Mouse (Mus musculus): ENCODE data around the gene Orm1.
"Not testable (repeated sequence)": the region's sequence is repeated elsewhere in the genome, so short reads cannot be mapped to it uniquely, and the experiment has no call there.

The Orm1 gene

DNA sequence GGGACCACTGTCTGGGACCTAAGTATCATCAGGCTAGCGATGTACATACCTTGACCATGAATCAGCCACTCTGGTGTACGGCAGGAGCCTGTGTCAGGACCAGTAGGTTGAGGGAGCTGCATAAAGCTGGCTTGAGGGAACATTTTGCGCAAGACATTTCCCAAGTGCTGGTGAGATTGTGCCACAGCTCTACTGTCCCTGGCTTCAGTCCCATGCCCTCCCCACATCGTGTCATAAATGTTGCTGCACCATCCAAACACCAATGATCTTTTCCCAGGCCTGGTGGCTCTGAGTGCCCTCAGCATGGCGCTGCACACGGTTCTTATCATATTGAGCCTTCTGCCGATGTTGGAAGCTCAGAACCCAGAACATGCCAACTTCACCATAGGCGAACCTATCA is at the start of gene Orm1:
Gene Orm1, plus strand, starts transcription at position 266 of the 400 bp plus-strand sequence.
- no peak for DNase-seq (ENCODE audit: low read depth, low spot score)

DNA sequence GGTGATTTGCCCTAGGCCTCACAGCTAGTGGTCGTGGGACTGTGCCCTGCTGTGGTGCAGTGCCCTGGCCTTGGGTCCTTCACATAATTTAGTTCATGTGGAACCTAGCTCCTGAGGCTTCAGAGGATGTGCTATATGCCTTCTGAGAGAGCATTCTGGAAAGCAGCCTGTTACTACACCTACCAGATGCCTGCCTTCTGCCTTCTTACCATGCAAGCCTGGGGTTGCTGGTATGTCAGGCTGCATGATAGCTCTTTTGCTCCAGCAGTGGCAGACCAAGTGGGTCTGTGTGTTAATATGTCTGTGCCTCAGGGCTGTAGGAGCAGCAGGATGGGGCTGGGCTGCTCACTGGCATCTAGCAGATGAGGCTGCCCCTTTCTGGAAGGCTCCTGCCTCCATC is 48.7 kb upstream of the Orm1 start:
- DNase-seq (ENCODE audit: low read depth, low spot score) = no peak

DNA sequence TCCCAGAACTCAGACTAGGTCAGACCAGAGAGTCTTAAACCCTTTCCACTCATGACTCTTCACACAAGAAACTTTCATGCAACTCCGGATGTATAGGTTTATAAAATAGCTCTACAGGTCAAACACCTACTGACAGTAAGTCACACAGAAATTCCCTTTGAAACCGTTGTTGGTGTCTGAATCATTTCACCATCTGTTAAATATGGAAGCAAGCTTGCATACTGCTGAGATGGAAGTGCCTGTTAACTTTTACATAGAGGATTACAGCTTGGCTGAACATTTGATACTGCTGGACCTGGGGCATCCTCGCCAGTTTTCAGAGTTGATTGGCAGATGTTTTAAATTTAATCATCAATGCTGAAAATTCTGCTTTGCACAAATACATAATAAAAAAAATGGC is 48.1 kb upstream of the Orm1 start:
- no peak for DNase-seq (ENCODE audit: low read depth, low spot score)

DNA sequence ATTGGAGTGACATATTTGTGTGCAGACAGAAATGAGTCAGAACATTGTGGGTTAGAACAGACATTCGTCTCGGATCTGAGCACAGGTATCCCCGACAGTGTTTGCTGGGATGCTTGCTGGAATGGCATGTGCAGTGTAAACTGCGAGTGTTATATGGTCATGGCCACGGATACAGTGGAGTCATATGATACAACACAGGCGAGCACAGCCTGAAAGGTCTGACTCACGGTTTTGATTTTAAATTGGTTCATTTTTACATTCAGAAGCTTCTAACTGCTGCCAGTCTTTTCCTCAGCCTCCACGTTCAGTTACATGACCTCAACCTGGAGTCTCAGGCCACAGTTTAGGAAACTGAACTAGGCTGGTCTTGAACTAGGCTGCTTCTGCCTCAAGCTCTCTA is 47.5 kb upstream of the Orm1 start:
- DNase-seq (ENCODE audit: low read depth, low spot score) = no peak

DNA sequence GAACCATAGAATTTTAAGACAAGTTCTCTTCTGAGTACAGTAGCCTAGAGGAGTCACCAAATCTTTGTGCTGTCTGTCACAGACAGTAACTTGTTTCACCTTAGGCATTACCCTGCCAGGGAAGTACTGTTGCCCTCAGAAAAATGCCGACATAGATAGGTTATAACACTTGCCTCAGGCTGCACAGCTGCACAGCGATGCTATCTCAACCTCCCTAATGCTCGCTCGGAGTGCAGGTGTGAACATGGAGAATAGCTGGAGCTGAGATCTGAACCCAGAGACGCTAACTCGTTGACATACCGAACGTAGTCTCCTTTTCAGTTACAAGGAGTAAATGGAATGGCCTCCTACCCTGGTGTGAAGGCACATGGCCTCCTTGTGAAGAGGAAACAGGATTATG is 46.2 kb upstream of the Orm1 start:
- no peak for DNase-seq (ENCODE audit: low read depth, low spot score)

DNA sequence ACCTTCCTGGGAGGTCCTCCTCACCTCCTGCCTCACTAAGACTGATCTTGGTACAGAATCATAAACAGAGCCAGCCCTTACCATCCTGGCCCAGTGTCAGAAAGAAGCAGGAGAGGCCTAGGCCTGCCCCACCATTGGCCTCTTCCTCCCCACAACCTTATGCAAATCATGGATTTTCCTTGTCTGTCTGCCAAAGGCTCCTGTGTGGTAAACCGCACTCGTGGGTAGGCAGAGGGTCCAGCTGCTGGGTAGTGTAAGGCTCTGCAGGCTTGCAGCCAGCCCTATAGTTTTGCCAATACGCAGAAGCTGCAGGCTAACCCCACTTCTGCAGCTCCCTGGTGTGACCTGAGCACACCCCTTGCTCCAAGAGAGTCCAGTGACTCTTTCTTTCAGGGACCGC is 41.7 kb upstream of the Orm1 start:
- no peak for DNase-seq (ENCODE audit: low read depth, low spot score)

DNA sequence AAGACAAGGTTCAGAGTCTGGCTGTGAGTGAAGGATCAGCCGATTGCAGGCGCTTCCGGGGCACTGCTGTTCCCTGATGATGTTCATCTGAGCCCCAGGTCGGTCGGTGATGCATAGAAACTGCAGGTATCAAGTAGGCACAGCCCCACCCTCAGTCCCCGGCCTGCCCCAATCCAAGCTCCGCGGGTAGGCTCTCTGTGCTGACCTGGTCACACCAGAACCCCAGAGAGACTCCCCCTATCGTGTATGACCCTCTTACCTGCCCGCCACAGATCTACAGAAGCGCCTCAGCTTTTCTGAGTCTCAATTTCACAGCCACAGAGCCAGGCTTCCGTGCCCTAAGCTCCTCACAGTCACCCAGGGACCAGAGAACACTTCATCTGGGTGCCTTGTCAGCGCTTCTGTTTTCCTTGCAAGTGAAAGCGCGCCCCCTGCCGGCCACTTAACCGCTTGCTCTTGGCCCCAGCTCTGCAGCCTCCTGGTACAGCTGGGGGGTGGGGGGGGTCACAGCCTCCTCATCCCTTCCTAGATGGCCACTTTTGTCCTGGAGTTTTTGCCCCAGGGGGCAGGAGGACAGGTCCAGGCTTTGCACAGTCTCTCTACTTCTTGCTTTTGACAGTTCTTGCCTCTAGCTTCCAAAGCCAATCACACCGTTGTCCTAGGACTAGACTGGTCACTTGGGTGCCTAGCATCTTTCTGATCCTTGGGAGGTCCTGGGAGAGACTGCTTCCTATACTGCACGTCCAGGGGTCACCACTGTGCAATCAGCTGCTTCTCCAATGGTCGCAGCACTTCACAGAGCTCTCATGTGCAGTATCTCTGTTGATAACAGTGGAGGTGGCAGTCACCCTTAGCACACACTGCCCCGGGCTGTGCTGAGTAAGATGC is 36.9 kb upstream of the Orm1 start:
- DNase-seq (ENCODE audit: low read depth, low spot score) = peak; percentile 40

DNA sequence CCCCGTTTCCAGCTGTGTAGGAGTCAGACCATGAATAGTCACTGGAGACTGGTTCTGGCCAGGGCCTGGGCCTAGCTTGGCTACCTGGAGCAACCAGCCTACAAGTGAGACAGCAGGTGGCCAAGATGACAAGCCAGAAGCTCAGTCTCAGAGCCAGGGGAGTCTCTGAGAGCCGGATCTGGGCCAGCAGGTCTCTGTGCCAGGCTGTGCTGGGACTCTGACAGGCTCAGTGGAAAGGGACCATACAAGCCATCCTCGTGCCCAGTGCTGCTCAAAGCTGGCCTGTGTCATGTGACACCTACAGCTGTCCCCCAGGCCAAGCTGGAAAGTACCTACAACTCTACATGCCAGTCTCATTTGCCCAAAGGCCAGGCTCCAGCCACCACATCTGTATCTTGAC is 36.0 kb upstream of the Orm1 start:
- DNase-seq (ENCODE audit: low read depth, low spot score) = no peak

DNA sequence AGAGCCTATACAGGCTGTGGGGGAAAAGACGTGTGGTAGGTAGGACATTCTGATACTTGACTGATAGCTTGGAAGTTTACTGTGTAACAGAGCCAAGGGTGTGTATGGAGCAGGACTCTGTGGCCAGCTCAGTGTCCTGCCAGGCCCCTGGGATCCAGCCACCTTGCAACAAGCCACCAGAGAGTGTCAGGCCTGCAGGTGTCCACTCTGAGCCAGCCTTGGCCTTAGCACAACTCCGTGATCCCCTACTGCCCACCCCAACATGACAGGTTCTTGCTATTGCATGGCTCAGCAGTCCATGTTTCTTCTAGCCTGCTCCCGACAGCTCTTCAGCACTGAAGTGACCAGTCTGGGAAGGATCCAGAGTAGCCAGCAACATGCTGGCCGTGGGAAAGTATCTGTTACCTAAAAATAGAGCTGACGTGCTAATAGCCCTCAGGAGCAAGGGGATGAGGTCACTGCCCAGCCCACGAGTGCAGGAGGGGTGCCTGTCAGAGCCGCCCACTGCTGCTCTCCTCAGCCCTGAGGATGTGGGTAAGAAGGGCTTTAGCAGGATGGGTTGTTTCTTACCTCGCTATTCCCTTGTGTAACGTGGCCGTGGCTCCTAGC is 34.0 kb upstream of the Orm1 start:
- DNase-seq (ENCODE audit: low read depth, low spot score) = no peak

DNA sequence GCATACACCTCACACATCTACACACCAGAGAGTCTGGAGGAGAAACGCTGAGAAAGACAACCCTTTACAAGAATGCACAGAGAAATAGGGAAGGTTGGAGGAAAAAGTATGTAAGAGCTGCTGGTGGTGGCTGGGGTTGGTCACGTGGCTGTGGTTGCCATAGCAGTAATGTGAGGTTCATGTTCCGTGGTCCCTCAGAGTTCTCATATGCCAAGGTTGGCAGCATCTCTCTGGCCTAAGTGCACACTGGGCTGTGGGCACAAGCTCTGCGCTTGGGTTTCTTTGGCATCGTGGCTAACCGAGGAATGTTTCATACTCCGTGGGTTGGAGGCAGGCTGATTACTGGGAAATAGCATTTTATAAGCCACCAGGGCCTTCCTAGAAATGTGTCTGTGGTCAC is 32.9 kb upstream of the Orm1 start:
- DNase-seq (ENCODE audit: low read depth, low spot score) = no peak

DNA sequence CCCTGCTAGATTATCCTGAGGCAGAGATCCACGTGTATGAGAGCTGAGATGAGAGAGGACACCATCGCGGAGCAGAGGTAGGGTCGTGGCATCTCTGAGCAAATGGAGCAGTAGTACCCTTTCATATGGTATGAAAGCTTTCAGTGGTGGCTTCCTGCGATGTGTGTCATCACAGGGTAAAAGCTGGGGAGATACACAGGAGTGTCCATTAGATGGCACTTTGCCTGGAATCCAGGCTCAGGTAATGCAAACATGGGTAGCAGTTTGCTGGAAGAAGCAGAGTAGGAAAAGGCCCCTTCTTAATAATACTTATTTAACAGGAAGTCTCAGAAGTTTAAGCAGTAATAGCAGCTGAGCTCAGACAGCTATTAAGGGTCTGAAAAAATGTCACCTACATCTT is 30.3 kb upstream of the Orm1 start:
- DNase-seq (ENCODE audit: low read depth, low spot score) = no peak

DNA sequence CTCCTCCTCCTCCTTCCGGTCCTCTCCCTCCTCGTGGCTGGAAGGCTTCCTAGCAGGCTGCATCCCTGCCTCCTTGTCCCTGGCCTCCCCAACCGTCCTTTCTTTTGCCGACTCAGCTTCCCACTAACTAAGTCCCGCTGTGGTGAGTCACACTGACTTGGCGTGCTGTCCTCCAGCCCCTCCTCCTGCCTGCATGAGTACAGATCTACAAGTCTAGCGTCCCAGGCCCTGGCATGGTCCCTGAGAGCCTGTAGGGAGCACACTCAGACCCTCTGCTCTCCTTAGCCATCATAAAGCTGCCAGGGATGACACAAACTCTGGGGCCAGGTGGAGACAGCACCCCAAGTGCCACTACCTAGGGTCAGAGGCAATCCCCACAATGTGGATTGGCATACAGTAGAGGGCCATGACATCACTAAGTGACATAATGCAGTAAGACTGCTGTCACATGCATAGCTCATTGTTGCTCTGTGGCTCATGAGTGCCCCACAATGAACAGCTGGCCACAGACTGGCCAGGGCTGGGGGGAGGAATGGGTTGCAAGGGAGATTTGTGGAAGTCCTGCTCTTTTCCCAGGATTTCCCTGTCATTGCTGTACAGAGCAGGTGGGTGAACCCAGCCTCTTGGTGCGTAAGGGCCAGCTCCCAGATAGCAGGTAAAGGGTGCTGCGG is 28.1 kb upstream of the Orm1 start:
- no peak for DNase-seq (ENCODE audit: low read depth, low spot score)

DNA sequence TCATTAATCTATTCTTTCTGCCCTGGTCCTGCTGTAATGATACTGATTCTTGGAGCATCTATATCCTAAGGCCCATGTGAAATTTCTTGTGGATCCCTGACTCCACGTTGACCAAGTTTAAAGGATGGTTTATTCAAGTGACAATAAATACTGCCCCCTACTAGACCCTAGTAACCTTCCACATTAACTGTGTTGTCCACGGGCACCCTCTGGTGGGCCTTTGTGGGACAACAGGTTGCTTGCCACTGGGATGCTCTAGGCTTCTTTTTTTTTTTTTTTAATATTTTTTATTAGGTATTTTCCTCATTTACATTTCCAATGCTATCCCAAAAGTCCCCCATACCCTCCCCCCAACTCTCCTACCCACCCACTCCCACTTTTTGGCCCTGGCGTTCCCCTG is 24.8 kb upstream of the Orm1 start:
- not testable (repeated sequence) for DNase-seq (ENCODE audit: low read depth, low spot score)

DNA sequence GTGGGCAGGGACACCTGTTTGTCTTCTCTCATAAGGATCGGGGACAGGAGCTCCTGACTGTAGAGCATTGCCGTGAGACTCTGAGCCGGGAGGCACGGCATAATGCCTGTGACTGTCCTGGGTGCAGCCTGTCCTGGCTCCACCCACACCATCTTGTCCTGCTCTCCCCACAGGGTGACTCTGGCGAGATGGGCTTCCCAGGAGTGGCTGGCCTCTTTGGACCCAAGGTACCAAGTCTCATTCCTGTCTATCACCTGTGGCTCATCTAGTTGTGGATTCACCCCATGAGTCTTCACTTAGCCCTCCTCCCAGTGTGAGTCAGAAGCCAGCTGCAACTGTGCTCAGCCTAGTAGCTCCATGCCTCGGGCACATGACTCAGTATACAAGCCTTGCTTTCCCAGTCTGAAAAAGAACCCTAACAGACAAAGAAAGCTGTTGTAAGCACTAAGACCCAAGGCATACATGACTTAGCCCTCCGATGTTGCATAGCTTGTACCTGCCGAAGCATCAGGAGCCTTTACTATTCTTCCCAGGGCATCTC is 21.0 kb upstream of the Orm1 start:
- no peak for DNase-seq (ENCODE audit: low read depth, low spot score)

DNA sequence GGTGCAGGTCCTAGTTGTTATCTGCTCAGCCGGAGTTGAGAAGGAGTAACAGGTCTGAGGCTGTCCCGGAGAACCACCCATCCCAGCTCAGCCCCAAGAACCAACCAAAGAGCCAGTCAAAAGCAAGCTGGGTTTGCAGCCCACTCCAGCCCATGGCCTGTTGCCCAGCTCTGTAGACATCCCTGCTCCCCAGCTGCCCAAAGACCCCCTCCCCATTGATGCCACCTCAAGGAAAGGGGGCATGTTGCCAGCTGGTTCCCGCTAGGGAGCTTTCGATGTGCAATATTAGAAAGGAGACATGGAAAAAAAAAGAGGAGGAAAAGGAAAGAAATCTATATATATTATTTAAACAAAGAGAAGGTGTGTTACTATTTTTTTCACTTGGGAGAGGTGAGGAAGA is 11.0 kb upstream of the Orm1 start:
- no peak for DNase-seq (ENCODE audit: low read depth, low spot score)

DNA sequence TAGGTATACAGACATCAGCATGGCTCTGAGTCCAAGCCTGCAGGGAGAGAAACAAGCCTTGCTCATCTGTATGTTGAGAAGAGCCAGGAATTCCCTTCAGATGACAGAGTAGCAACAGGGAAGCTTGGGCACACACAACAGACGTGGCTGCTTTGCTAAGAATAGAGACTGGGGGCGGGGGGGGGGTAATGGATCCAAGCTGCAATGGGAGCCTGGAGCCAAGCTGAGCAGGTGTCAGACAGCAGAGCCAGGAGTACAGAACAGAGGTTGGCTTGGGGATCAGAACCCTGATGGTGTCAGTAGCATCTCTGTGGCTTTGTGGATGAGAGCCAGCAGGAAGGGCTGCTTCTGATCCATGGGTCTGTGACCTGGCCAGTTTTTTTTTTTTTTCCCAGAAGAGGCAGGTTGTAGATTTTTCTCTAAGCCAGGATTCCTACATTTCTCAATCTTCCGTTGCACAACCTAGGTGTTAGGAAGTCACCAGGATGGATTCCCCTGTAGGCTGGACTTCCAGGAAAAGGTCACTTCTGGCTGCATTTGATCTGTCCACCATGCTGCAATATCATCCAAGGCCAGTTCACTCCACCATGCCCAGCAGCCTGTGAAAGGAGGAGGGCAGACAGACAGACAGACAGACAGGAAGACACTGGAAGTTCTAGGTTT is 5.8 kb upstream of the Orm1 start:
- no peak for DNase-seq (ENCODE audit: low read depth, low spot score)

DNA sequence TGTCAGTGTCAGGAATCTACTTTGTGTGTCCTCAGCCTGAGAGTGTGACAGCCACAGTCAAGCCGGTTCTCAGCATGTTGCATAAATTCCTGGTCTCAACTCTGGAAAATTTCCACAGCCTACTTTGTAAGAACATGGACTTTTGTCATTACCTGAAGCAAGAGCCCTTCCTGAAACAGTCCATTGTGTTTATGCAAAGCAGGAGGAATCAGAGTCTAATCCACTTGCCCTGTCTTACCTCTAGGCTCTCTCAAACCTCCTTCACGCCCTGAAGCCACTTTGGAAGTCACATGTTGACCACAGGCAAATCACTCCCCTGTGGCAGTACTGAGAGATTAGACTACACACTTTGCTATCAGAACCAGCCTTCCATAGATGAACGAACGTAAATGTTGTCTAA is 1.9 kb upstream of the Orm1 start:
- no peak for DNase-seq (ENCODE audit: low read depth, low spot score)

DNA sequence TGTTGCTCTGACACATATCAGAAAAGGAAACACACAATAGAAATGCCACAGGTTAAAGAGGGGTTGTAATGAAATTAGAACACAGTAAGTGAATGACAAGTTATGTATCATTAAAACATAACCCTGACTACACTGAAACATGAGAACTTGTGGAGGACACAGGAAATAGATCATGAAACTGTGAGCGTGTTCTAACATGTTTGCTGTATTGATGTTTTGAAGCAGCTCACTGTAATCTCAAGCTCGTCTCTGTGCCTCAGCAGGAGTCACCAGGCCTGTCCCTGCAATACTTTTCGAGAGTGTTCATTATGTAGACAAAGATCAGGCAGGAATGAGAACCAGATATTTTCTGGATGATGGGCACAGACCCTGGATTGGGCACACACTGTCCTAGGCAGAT is 752 bp upstream of the Orm1 start:
- DNase-seq (ENCODE audit: low read depth, low spot score) = no peak

DNA sequence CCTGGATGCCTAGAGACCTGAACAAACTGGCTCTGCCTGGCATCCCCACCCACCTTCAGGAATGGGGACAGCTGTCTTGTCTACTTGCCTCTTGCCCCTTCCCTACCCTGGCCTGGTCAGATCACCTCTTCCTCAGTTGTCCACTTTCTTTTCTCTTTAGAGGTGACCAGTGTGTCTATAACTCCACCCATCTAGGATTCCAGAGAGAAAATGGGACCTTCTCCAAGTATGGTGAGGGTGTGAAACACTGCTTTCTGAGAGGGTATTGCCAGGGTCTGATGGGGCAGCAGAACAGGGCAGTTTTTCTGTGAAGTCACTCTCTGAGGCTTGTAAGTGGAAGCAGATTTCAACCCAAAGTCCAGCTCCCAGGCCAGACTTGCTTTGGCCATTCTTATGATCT is 901 bp downstream of the Orm1 start:
- DNase-seq (ENCODE audit: low read depth, low spot score) = no peak

DNA sequence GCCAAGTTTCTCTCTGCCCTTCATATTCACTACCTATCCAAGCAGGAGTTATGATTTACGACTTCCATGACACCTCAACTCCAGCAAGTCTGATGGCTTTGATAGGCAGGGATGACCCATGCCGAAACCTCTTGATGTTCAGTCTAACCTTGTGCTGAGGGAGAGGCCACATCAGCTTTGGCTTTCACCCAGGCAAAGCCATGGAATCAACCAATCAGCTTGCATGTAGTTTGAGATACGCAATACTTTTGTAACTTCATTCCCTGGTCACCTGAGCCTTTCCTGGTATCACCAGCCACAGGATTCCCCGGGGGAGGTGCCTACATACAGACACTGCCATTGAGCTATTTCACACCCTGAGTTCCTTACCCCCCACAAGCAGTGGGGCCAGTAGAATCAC is 2.3 kb downstream of the Orm1 start:
- no peak for DNase-seq (ENCODE audit: low read depth, low spot score)

DNA sequence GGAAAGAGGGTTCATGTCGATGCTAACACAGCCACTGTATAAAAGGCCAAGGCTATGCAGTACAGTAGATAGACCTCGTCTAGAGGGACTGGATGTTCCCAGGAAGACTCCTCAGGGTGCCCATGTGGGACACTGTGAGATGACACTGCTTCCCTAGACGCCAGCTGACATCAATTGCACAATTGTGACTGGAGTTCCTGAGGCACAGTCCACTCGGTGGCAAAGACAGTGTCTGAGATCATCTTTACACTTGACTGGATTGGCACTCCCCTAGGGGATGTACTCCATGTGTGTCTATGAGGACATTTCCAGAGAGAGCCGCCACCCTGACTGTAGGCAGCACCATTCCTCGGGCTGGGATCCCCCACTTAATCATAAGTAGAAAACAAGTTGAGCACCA is 4.2 kb downstream of the Orm1 start:
- no peak for DNase-seq (ENCODE audit: low read depth, low spot score)
